In the genomic region with DNA sequence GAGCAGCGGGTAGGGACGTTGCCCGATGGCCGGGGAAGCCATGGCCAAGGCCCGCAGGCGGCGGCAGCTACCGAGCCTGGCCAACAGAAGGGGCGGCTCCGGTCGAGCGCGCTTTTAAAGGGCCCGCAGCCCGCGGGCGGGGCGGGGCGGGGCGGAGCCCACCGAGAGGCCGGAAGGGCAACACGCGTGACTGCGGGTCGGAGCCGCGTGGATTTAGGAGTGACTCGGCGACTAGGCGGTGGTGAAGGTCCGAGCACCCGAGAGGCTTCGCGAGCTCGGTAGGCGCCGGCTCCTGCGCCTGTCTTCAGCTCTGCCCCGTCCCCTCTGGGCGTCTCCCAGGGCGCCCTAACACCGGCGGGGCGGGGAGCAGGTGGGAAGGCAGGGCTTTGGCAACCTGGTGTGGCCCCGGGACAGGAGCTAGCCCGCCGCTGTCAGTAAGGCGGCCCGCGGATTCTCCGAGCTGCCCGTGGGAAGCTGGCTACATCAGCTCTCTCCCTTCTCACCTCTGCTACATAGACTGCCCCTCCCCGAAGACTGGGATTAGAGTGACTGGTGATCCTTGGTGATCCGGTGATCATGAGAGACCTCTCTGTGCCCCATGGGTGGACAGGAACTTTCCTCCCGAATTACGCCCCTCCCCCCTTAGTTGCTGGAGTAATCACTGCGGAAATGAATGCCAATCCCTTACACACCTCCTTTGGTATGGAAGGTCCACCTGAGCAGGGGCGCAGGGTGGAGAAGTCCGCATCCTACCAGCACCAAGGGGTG, we compare ENCODE assay signal across 8 mouse cellular contexts. TPM values are rescaled to one million over a fixed set of nuclear protein-coding genes. Genes with fewer than 3 reads are reported as not detected.
DNase-seq lines count a peak whose midpoint lies in the region; ATAC-seq and TF ChIP-seq lines count a peak whose summit lies in the region.

A gene (minus strand): TSS at position 170 of the 768 bp plus-strand sequence.

- peak; percentile 45 for ATAC-seq in forebrain, embryonic 16.5 days
- ATAC-seq in lung, embryonic 14.5 days (ENCODE audit: insufficient read depth), result peak; percentile 53
- peak; percentile 29; the same call in 1 of the 2 replicates for ATAC-seq in neutrophil, adult 5-6 weeks (ENCODE audit: extremely low read depth, insufficient number of reproducible peaks, low FRiP score, poor library complexity, severe bottlenecking)

- no peak for TF ChIP-seq CTCF in ES-Bruce4 (IDR thresholded peaks at IDR 0.05; ENCODE audit: low read depth, low read length)
- TF ChIP-seq CTCF in lung, embryonic 14.5 days (IDR thresholded peaks at IDR 0.05; ENCODE audit: low read depth), result no peak
- 0 out of 2 replicates have a peak, but pooled peaks have one; percentile 4 for TF ChIP-seq CTCF in thymus, adult 2 months (IDR thresholded peaks at IDR 0.05; ENCODE audit: borderline replicate concordance, control insufficient read depth, extremely low read depth, insufficient read depth, low read length, poor library complexity)

- no peaks in the 10 kb centered on the region for H3K4me1 ChIP-seq in ES-Bruce4 (ENCODE audit: control insufficient read depth, insufficient read depth, low read length)
- H3K4me1 ChIP-seq in forebrain, embryonic 16.5 days (replicated peaks; ENCODE audit: control insufficient read depth, insufficient read depth, low read length), result peaks cover 17% of the 10 kb centered on the region
- peaks cover 6% of the 10 kb centered on the region; the same call in 1 of the 2 replicates for H3K4me1 ChIP-seq in lung, embryonic 14.5 days (ENCODE audit: insufficient read depth)
- peaks cover 15% of the 10 kb centered on the region for H3K4me1 ChIP-seq in thymus, adult 2 months (replicated peaks; ENCODE audit: control insufficient read depth, insufficient read depth, low read length)

- H3K36me3 ChIP-seq in ES-Bruce4 (ENCODE audit: control insufficient read depth, insufficient read depth, low read length, poor library complexity, severe bottlenecking), result no peaks in the 10 kb centered on the region
- no peaks in the 10 kb centered on the region for H3K36me3 ChIP-seq in forebrain, embryonic 16.5 days (ENCODE audit: control insufficient read depth, insufficient read depth)
- H3K36me3 ChIP-seq in lung, embryonic 14.5 days (ENCODE audit: insufficient read depth), result no peaks in the 10 kb centered on the region
- H3K36me3 ChIP-seq in thymus, adult 2 months (ENCODE audit: control insufficient read depth, insufficient read depth, low read length), result no peaks in the 10 kb centered on the region

- H3K27me3 ChIP-seq in ES-Bruce4 (ENCODE audit: control insufficient read depth, insufficient read depth, low read length, poor library complexity, severe bottlenecking), result peaks cover 10% of the 10 kb centered on the region; the same call in 1 of the 2 replicates
- H3K27me3 ChIP-seq in forebrain, embryonic 16.5 days (replicated peaks; ENCODE audit: control insufficient read depth, insufficient read depth, low read length), result peaks cover 10% of the 10 kb centered on the region
- peaks cover 34% of the 10 kb centered on the region for H3K27me3 ChIP-seq in lung, embryonic 14.5 days (ENCODE audit: insufficient read depth, low read length)
- peaks cover 13% of the 10 kb centered on the region; the same call in 1 of the 2 replicates for H3K27me3 ChIP-seq in thymus, adult 2 months (ENCODE audit: control insufficient read depth, insufficient read depth, low read length)

- peak within 1 kb of the TSS; percentile 59 for H3K9ac ChIP-seq in ES-Bruce4 (ENCODE audit: low read depth, poor library complexity, severe bottlenecking)
- peak within 1 kb of the TSS; percentile 78 for H3K9ac ChIP-seq in forebrain, embryonic 16.5 days (replicated peaks; ENCODE audit: low read depth, low read length)
- peak within 1 kb of the TSS; percentile 67 for H3K9ac ChIP-seq in lung, embryonic 14.5 days

- intact Hi-C loops in heart, postnatal 36 days (cut with DNase I), result no loop called here

- no peak within 1 kb of the TSS for H3K27ac ChIP-seq in ES-Bruce4 (ENCODE audit: insufficient read depth, low read length)
- H3K27ac ChIP-seq in forebrain, embryonic 16.5 days (ENCODE audit: low read length), result no peak within 1 kb of the TSS
- no peak within 1 kb of the TSS for H3K27ac ChIP-seq in lung, embryonic 14.5 days (ENCODE audit: low read depth)
- H3K27ac ChIP-seq in thymus, adult 2 months (ENCODE audit: control insufficient read depth, insufficient read depth, low read length), result no peak within 1 kb of the TSS

- DNase-seq in cerebellum, adult 11-12 months, result peak; percentile 88
- DNase-seq in heart, postnatal 36 days, result peak; percentile 75 to 84
- DNase-seq in layer of hippocampus, adult 18-20 months (ENCODE audit: low spot score in 2 of 2), result peak in 1 of 2 experiments; percentile 65
- peak; percentile 71 for DNase-seq in lung, embryonic 14.5 days
- DNase-seq in thymus, adult 2 months, result peak; percentile 37

- TF ChIP-seq EP300 in ES-Bruce4 (IDR thresholded peaks at IDR 0.05; ENCODE audit: insufficient read depth, low read depth, low read length), result no peak

- peak within 1 kb of the TSS; percentile 52 for H3K4me3 ChIP-seq in ES-Bruce4 (ENCODE audit: low read depth, low read length)
- peak within 1 kb of the TSS; percentile 77 for H3K4me3 ChIP-seq in forebrain, embryonic 16.5 days (replicated peaks; ENCODE audit: low read length)
- peak within 1 kb of the TSS; percentile 66 for H3K4me3 ChIP-seq in lung, embryonic 14.5 days (ENCODE audit: low read depth, low read length)
- peak within 1 kb of the TSS; percentile 57 for H3K4me3 ChIP-seq in thymus, adult 2 months (ENCODE audit: control insufficient read depth, insufficient read depth, low read length)

- no peak for TF ChIP-seq POLR2A in ES-Bruce4 (IDR thresholded peaks at IDR 0.05; ENCODE audit: insufficient read depth, low read length)
- TF ChIP-seq POLR2A in thymus, adult 2 months (IDR thresholded peaks at IDR 0.05; ENCODE audit: control insufficient read depth, extremely low read depth, insufficient read depth, low read length, poor library complexity), result no peak

- under 1% methylated on average over 55 of the region's 60 CpGs for WGBS in forebrain, embryonic 16.5 days
- under 1% methylated on average over 50 of the region's 60 CpGs for WGBS in lung, embryonic 14.5 days
- WGBS in thymus, adult 2 months, result 2% methylated on average over 60 of the region's 60 CpGs

- H3K4me2 ChIP-seq in forebrain, embryonic 16.5 days (ENCODE audit: low read length), result peak within 1 kb of the TSS; percentile 95
- H3K4me2 ChIP-seq in lung, embryonic 14.5 days, result peak within 1 kb of the TSS; percentile 99

- no peaks in the 10 kb centered on the region for H3K9me3 ChIP-seq in ES-Bruce4 (replicated peaks; ENCODE audit: control insufficient read depth, insufficient read depth, low read length, poor library complexity, severe bottlenecking)
- H3K9me3 ChIP-seq in forebrain, embryonic 16.5 days (ENCODE audit: control insufficient read depth, low read length), result no peaks in the 10 kb centered on the region
- H3K9me3 ChIP-seq in lung, embryonic 14.5 days (ENCODE audit: low read depth, low read length), result no peaks in the 10 kb centered on the region

RNA-seq across cellular contexts. Expression of the gene that starts here (rescaled TPM):
- polyA plus RNA-seq in ES-Bruce4 (2011; ENCODE audit: insufficient read depth, insufficient read length, low read depth, missing spikeins), result 0.45 and 1.1 TPM in 2 replicates
- polyA plus RNA-seq in forebrain, embryonic 16.5 days (2015; fragmentation: Nextera tagmentation; extraction: Ambion mirVana), result 1.9 and 2.5 TPM in 2 replicates
- 1 to 10 TPM; 1.7 to 1.8 TPM for total RNA-seq in heart, postnatal 36 days (2021)
- total RNA-seq in layer of hippocampus, adult 18-20 months (2021), result 10 to 100 TPM; 15.9 to 17.4 TPM
- 3.1 and 3.7 TPM in 2 replicates for polyA plus RNA-seq in lung, embryonic 14.5 days (2014; fragmentation: Nextera tagmentation; extraction: Ambion mirVana)
- 193 and 204 TPM in 2 replicates for total RNA-seq in neutrophil, adult 5-6 weeks (2017)
- polyA plus RNA-seq in thymus, adult 2 months (2012; rRNA removed), result 95.3 and 98.8 TPM in 2 replicates

Comparison
In these comparisons a context has a peak if more than half of its experiments do, and no peak if none do; other contexts are left out.
1. RNA of the gene that starts here (total RNA-seq): 193 to 204 TPM in neutrophil, adult 5-6 weeks; 15.9 to 17.4 TPM in layer of hippocampus, adult 18-20 months and 1.7 to 1.8 TPM in heart, postnatal 36 days; every median in the first group is over 10 times any median in the second.
2. RNA of the gene that starts here (polyA plus RNA-seq): 95.3 to 98.8 TPM in thymus, adult 2 months; 3.1 to 3.7 TPM in lung, embryonic 14.5 days, 1.9 to 2.5 TPM in forebrain, embryonic 16.5 days and 0.45 to 1.1 TPM in ES-Bruce4; every median in the first group is over 10 times any median in the second.
3. Peak in every context shown above with its lines, with median percentiles within 50 percentile points of each other: H3K4me3 ChIP-seq, H3K9ac ChIP-seq and ATAC-seq.